Mouse (Mus musculus) embryonic fibroblast, embryonic 13.5 days (primary cell): ENCODE data around the gene Dynll1.

Experiments used
- CTCF ChIP-seq: IDR thresholded peaks from 2 replicates; pipeline ENCODE4 v1.5.1; 2011; ENCODE audit warnings: mild to moderate bottlenecking, control low read depth, low read length, moderate library complexity, borderline replicate concordance; ENCODE audit not compliant: insufficient read depth
- POLR2A ChIP-seq: IDR thresholded peaks from 2 replicates; pipeline ENCODE4 v1.6.1; 2011; ENCODE audit warnings: low read depth, mild to moderate bottlenecking, control low read depth, low read length, moderate library complexity

DNA sequence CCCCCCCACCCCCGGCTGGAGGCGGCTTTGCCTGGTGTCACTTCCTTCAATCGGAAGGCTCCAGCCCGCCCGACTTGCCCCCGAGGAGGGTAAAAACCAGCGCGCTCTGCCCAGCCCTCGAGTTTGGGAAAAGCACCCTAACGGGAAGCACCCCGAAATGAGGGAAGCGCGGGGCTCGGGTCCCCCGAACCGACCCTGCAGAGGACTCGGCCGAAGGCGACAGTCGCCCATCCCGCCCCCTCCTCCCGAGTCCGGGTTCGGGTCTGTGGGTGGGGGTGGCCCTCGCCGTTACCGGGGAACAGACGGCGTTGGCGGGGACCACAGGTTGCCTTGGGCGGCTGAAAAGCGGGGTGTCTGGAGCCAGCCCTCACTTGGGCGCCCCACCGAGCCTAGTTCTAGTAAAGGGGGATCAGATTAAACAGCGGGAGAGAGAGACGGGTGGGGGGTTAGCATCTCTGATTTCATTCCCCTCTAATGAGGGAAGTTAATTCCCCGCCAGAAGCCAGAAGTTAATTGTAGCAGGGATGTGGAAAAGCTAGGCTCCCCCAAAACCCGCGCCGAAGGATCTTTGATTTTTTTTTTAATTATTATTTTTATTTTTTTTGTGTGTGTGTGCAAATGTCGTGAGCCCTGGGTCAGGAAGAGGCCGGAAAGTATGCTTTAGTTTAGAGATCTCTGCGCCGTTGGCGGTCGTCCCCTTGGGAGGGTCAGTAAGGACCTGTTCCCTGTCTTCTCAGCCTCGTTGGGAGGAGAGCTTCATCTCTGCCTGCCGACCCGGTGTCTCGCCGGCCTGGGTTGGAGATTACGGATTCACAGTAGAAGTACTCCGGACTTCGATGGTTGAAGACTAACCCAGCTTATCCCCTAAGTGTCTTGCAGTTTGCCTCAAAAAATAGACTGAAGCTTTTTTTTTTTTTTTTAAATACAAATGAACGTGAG lies 27.1 kb upstream of the Dynll1 start:
- TF ChIP-seq CTCF (no peak), POLR2A (no peak)
